Mouse (Mus musculus): ENCODE data around the gene Ooep. TPM values are rescaled to one million over a fixed set of nuclear protein-coding genes. Genes with fewer than 3 reads are reported as not detected.
"Not testable (repeated sequence)": the region's sequence is repeated elsewhere in the genome, so short reads cannot be mapped to it uniquely, and the experiment has no call there.

Ooep gene
- polyA plus RNA-seq, 1 experiment from 2014 or later = 2.2 TPM

- no peak for ATAC-seq (ENCODE audit: insufficient number of reproducible peaks, insufficient read depth, low FRiP score, low TSS enrichment)
- Histone ChIP-seq H3K4me1 (no peaks in the 10 kb centered on the region), H3K36me3 (no peaks in the 10 kb centered on the region), H3K9me3 (no peaks in the 10 kb centered on the region), H3K4me3 (no peak overlapping the region), H3K27ac (no peak overlapping the region), H3K4me2 (replicated peaks) (no peak overlapping the region), H3K9ac (no peak overlapping the region), H3K27me3 (no peaks in the 10 kb centered on the region)
- 67% methylated on average over 13 of the region's 13 CpGs for WGBS
Measured at GRCm38 (mm10) chr9:78365850-78366544, 12.5 kb downstream of the Ooep start.

GRCm38 (mm10) chr9:78364701-78365100, 13.8 kb downstream of the Ooep start:
- no peaks in the 10 kb centered on the region for H3K27me3 ChIP-seq
- WGBS = 87% methylated on average over 6 of the region's 6 CpGs
- H3K9me3 ChIP-seq = no peaks in the 10 kb centered on the region
- H3K4me1 ChIP-seq = no peaks in the 10 kb centered on the region
- no peak overlapping the region for H3K4me3 ChIP-seq
- H3K4me2 ChIP-seq (replicated peaks) = no peak overlapping the region
- no peak for ATAC-seq (ENCODE audit: insufficient number of reproducible peaks, insufficient read depth, low FRiP score, low TSS enrichment)
- no peak overlapping the region for H3K27ac ChIP-seq
- no peak overlapping the region for H3K9ac ChIP-seq
- H3K36me3 ChIP-seq = no peaks in the 10 kb centered on the region

- Histone ChIP-seq H3K27ac (no peak overlapping the region), H3K4me2 (replicated peaks) (no peak overlapping the region), H3K9ac (no peak overlapping the region), H3K36me3 (no peaks in the 10 kb centered on the region), H3K27me3 (no peaks in the 10 kb centered on the region), H3K4me3 (no peak overlapping the region), H3K4me1 (no peaks in the 10 kb centered on the region), H3K9me3 (no peaks in the 10 kb centered on the region)
- 61% methylated on average over 6 of the region's 6 CpGs for WGBS
- ATAC-seq (ENCODE audit: insufficient number of reproducible peaks, insufficient read depth, low FRiP score, low TSS enrichment) = no peak
Measured at GRCm38 (mm10) chr9:78363374-78363773, 15.2 kb downstream of the Ooep start.

GRCm38 (mm10) chr9:78360484-78360872, 18.0 kb downstream of the Ooep start:
- ATAC-seq (ENCODE audit: insufficient number of reproducible peaks, insufficient read depth, low FRiP score, low TSS enrichment) = no peak
- H3K27ac ChIP-seq = no peak overlapping the region
- no peaks in the 10 kb centered on the region for H3K27me3 ChIP-seq
- no peaks in the 10 kb centered on the region for H3K9me3 ChIP-seq
- no peak overlapping the region for H3K9ac ChIP-seq
- H3K4me2 ChIP-seq (replicated peaks) = no peak overlapping the region
- 42% methylated on average over 2 of the region's 2 CpGs for WGBS
- no peaks in the 10 kb centered on the region for H3K36me3 ChIP-seq
- no peaks in the 10 kb centered on the region for H3K4me1 ChIP-seq
- no peak overlapping the region for H3K4me3 ChIP-seq

- Histone ChIP-seq H3K27me3 (no peaks in the 10 kb centered on the region), H3K9ac (no peak overlapping the region), H3K36me3 (no peaks in the 10 kb centered on the region), H3K4me1 (no peaks in the 10 kb centered on the region), H3K27ac (no peak overlapping the region), H3K9me3 (no peaks in the 10 kb centered on the region), H3K4me3 (no peak overlapping the region), H3K4me2 (replicated peaks) (no peak overlapping the region)
- WGBS = 78% methylated on average over 6 of the region's 6 CpGs
- ATAC-seq (ENCODE audit: insufficient number of reproducible peaks, insufficient read depth, low FRiP score, low TSS enrichment) = no peak
Measured at GRCm38 (mm10) chr9:78359750-78360483, 18.6 kb downstream of the Ooep start.

- no peaks in the 10 kb centered on the region for H3K9me3 ChIP-seq
- H3K27me3 ChIP-seq = no peaks in the 10 kb centered on the region
- H3K27ac ChIP-seq = no peak overlapping the region
- ATAC-seq (ENCODE audit: insufficient number of reproducible peaks, insufficient read depth, low FRiP score, low TSS enrichment) = 0 out of 2 replicates have a peak, but pooled peaks have one; percentile 6
- H3K4me1 ChIP-seq = no peaks in the 10 kb centered on the region
- no peaks in the 10 kb centered on the region for H3K36me3 ChIP-seq
- WGBS = 18% methylated on average over 9 of the region's 9 CpGs
- H3K4me2 ChIP-seq (replicated peaks) = no peak overlapping the region
- H3K9ac ChIP-seq = no peak overlapping the region
- H3K4me3 ChIP-seq = no peak overlapping the region
Measured at GRCm38 (mm10) chr9:78358053-78358452, 20.5 kb downstream of the Ooep start.

- Histone ChIP-seq H3K27me3 (no peaks in the 10 kb centered on the region), H3K27ac (no peak within 1 kb of the TSS), H3K36me3 (no peaks in the 10 kb centered on the region), H3K4me2 (replicated peaks) (no peak within 1 kb of the TSS), H3K9ac (no peak within 1 kb of the TSS), H3K9me3 (no peaks in the 10 kb centered on the region), H3K4me3 (no peak within 1 kb of the TSS), H3K4me1 (no peaks in the 10 kb centered on the region)
- no peak for ATAC-seq (ENCODE audit: insufficient number of reproducible peaks, insufficient read depth, low FRiP score, low TSS enrichment)
- 88% methylated on average over 8 of the region's 8 CpGs for WGBS
Measured at GRCm38 (mm10) chr9:78355611-78356010, 22.9 kb downstream of the Ooep start, which contains the start of gene Gsta2. Gene Gsta2 (minus strand): TSS chr9:78355788.

GRCm38 (mm10) chr9:78354665-78355578, 23.6 kb downstream of the Ooep start:
- no peaks in the 10 kb centered on the region for H3K4me1 ChIP-seq
- H3K9me3 ChIP-seq = no peaks in the 10 kb centered on the region
- ATAC-seq (ENCODE audit: insufficient number of reproducible peaks, insufficient read depth, low FRiP score, low TSS enrichment) = no peak
- H3K9ac ChIP-seq = no peak overlapping the region
- WGBS = 81% methylated on average over 11 of the region's 11 CpGs
- H3K4me3 ChIP-seq = no peak overlapping the region
- no peak overlapping the region for H3K4me2 ChIP-seq (replicated peaks)
- H3K27me3 ChIP-seq = no peaks in the 10 kb centered on the region
- no peak overlapping the region for H3K27ac ChIP-seq
- H3K36me3 ChIP-seq = no peaks in the 10 kb centered on the region

- no peaks in the 10 kb centered on the region for H3K9me3 ChIP-seq
- H3K4me2 ChIP-seq (replicated peaks) = no peak overlapping the region
- no peak overlapping the region for H3K9ac ChIP-seq
- H3K27ac ChIP-seq = no peak overlapping the region
- ATAC-seq (ENCODE audit: insufficient number of reproducible peaks, insufficient read depth, low FRiP score, low TSS enrichment) = no peak
- WGBS = 87% methylated on average over 6 of the region's 6 CpGs
- H3K4me3 ChIP-seq = no peak overlapping the region
- H3K36me3 ChIP-seq = no peaks in the 10 kb centered on the region
- H3K4me1 ChIP-seq = no peaks in the 10 kb centered on the region
- H3K27me3 ChIP-seq = no peaks in the 10 kb centered on the region
Measured at GRCm38 (mm10) chr9:78351504-78352220, 26.9 kb downstream of the Ooep start.

- not testable (repeated sequence) for H3K4me2 ChIP-seq (replicated peaks); H3K4me3 ChIP-seq; H3K9me3 ChIP-seq; H3K27ac ChIP-seq; H3K27me3 ChIP-seq; H3K9ac ChIP-seq; ATAC-seq (ENCODE audit: insufficient number of reproducible peaks, insufficient read depth, low FRiP score, low TSS enrichment); H3K36me3 ChIP-seq; H3K4me1 ChIP-seq
Measured at GRCm38 (mm10) chr9:78350007-78350406, 28.5 kb downstream of the Ooep start.

- not testable (repeated sequence) for H3K4me1 ChIP-seq; ATAC-seq (ENCODE audit: insufficient number of reproducible peaks, insufficient read depth, low FRiP score, low TSS enrichment); H3K4me2 ChIP-seq (replicated peaks); H3K9me3 ChIP-seq; H3K4me3 ChIP-seq; H3K36me3 ChIP-seq; H3K27ac ChIP-seq; H3K9ac ChIP-seq; H3K27me3 ChIP-seq
- 85% methylated on average over 3 of the region's 3 CpGs for whole genome bisulfite sequencing
Measured at GRCm38 (mm10) chr9:78349141-78349540, 29.4 kb downstream of the Ooep start.
